Comparison of ENCODE assay signal across 8 mouse cellular contexts in the genomic region with DNA sequence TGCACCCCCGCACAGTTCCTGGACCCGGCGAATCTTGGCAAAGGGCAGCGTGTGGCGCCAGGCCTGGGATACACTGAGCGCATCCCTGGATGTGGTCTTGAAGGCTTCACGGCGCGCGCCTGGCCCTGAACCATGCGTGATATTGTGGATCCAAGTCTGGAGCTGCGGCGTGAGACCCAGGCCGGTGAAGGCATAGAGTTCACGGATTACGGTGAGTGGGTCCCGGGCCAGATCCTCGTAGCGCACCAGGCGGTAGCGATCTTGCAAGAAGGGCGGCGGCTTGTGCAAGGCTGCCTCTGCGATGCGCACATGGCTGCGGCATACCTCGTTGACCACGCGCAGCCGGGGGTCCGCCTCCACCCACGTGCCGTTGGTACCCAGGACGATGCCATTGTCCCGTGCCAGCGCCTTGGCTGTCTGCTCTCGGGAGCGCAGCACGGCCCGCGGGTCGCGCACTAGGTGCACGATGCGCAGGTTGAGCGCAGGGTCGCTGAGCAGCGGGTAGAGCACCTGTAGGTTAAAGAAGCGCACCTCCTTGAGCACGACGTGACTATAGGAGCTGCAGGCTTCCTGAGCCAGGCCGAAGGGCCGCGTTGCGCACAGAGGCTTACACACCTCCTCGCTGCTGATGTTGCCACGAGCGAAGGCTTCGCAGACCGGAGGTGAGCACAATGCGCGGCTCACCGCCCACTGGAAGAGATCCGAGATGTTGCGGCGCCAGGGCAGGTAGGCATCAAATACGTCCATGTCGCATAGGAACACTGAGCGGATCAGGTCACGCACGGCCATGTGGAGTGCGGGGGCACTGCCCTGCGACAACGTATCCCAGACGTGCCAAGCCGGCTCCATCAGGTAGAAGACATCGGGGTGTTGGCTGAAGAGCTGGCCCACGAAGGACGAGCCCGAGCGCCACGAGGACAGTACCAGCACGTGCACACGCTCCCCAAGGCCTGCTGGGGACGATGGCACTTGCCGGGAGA. TPM values are rescaled to one million over a fixed set of nuclear protein-coding genes. Genes with fewer than 3 reads are reported as not detected.
DNase-seq lines count a peak whose midpoint lies in the region; ATAC-seq and TF ChIP-seq lines count a peak whose summit lies in the region.

No protein-coding gene starts in this region.

- no peak overlapping the region for H3K27ac ChIP-seq in lung, embryonic 14.5 days (ENCODE audit: low read depth)
- H3K27ac ChIP-seq in intestine, embryonic 14.5 days (ENCODE audit: low read depth), result no peak overlapping the region
- H3K27ac ChIP-seq in neural tube, embryonic 15.5 days (replicated peaks), result no peak overlapping the region

- H3K4me3 ChIP-seq in lung, embryonic 14.5 days (ENCODE audit: low read depth, low read length), result peak overlapping the region; percentile 28
- peak overlapping the region; percentile 20 for H3K4me3 ChIP-seq in intestine, embryonic 14.5 days (ENCODE audit: low read depth, low read length)
- peak overlapping the region; percentile 36 for H3K4me3 ChIP-seq in neural tube, embryonic 15.5 days (replicated peaks)

- H3K4me2 ChIP-seq in lung, embryonic 14.5 days, result peak overlapping the region; percentile 55
- peak overlapping the region; percentile 43 for H3K4me2 ChIP-seq in intestine, embryonic 14.5 days (ENCODE audit: low read length)
- peak overlapping the region; percentile 68 for H3K4me2 ChIP-seq in neural tube, embryonic 15.5 days

- ATAC-seq in lung, embryonic 14.5 days (ENCODE audit: insufficient read depth), result peak; percentile 28
- peak; percentile 38 for ATAC-seq in intestine, embryonic 14.5 days (replicated peaks; ENCODE audit: low FRiP score, low TSS enrichment, low read depth)
- peak; percentile 55; the same call in 1 of the 2 replicates for ATAC-seq in neural tube, embryonic 15.5 days (ENCODE audit: low FRiP score)

- TF ChIP-seq CTCF in lung, embryonic 14.5 days (IDR thresholded peaks at IDR 0.05; ENCODE audit: low read depth), result no peak

- no peaks in the 10 kb centered on the region for H3K36me3 ChIP-seq in lung, embryonic 14.5 days (ENCODE audit: insufficient read depth)
- H3K36me3 ChIP-seq in intestine, embryonic 14.5 days (ENCODE audit: control insufficient read depth, insufficient read depth, low read length), result no peaks in the 10 kb centered on the region
- H3K36me3 ChIP-seq in neural tube, embryonic 15.5 days, result no peaks in the 10 kb centered on the region

- peak overlapping the region; percentile 23 for H3K9ac ChIP-seq in lung, embryonic 14.5 days
- H3K9ac ChIP-seq in intestine, embryonic 14.5 days (ENCODE audit: low read length), result no peak overlapping the region
- H3K9ac ChIP-seq in neural tube, embryonic 15.5 days (replicated peaks), result peak overlapping the region; percentile 24; the same call in 1 of the 2 replicates

- no peaks in the 10 kb centered on the region for H3K9me3 ChIP-seq in lung, embryonic 14.5 days (ENCODE audit: low read depth, low read length)
- H3K9me3 ChIP-seq in intestine, embryonic 14.5 days (ENCODE audit: control insufficient read depth, low read length), result no peaks in the 10 kb centered on the region
- no peaks in the 10 kb centered on the region for H3K9me3 ChIP-seq in neural tube, embryonic 15.5 days (replicated peaks)

- WGBS in lung, embryonic 14.5 days, result 13% methylated on average over 86 of the region's 86 CpGs
- WGBS in intestine, embryonic 14.5 days, result 12% methylated on average over 86 of the region's 86 CpGs
- WGBS in neural tube, embryonic 15.5 days, result 11% methylated on average over 86 of the region's 86 CpGs

- DNase-seq in lung, embryonic 14.5 days, result peak; percentile 19
- DNase-seq in lung, postnatal 14 days, result no peak
- DNase-seq in cerebellum, postnatal 4 days (ENCODE audit: low spot score in 2 of 2), result peak; percentile 22 to 27
- DNase-seq in intestine, embryonic 14.5 days (ENCODE audit: low spot score), result peak; percentile 61
- DNase-seq in thymus, postnatal 14 days, result no peak
- no peak for DNase-seq in left cerebral cortex, adult 18-20 months (ENCODE audit: low spot score in 2 of 2)
- DNase-seq in Muller cell, postnatal 12 days (ENCODE audit: inconsistent ontology term), result no peak

- H3K27me3 ChIP-seq in lung, embryonic 14.5 days (ENCODE audit: insufficient read depth, low read length), result peaks cover 28% of the 10 kb centered on the region
- H3K27me3 ChIP-seq in intestine, embryonic 14.5 days (replicated peaks; ENCODE audit: control insufficient read depth, insufficient read depth, low read length), result peaks cover 29% of the 10 kb centered on the region
- peaks cover 42% of the 10 kb centered on the region for H3K27me3 ChIP-seq in neural tube, embryonic 15.5 days (replicated peaks)

- H3K4me1 ChIP-seq in lung, embryonic 14.5 days (ENCODE audit: insufficient read depth), result peaks cover 23% of the 10 kb centered on the region
- peaks cover 7% of the 10 kb centered on the region for H3K4me1 ChIP-seq in intestine, embryonic 14.5 days (replicated peaks; ENCODE audit: control insufficient read depth, insufficient read depth, low read length)
- peaks cover 14% of the 10 kb centered on the region for H3K4me1 ChIP-seq in neural tube, embryonic 15.5 days

RNA-seq across cellular contexts. Expression of gene Tmem170, which starts 13.7 kb away (rescaled TPM):
- 7.0 and 7.3 TPM in 2 replicates for polyA plus RNA-seq in lung, embryonic 14.5 days (2014; fragmentation: Nextera tagmentation; extraction: Ambion mirVana)
- 9.0 and 9.4 TPM in 2 replicates for polyA plus RNA-seq in intestine, embryonic 14.5 days (2014; fragmentation: Nextera tagmentation; extraction: Ambion mirVana)
- 3.9 and 4.8 TPM in 2 replicates for polyA plus RNA-seq in neural tube, embryonic 15.5 days (2015; fragmentation: Nextera tagmentation; extraction: Ambion mirVana)
- total RNA-seq in left cerebral cortex, adult 18-20 months (2021), result 1 to 10 TPM; 4.1 to 4.2 TPM

RNA-seq across cellular contexts. Expression of gene Chst5, which starts 20.0 kb away (rescaled TPM):
- polyA plus RNA-seq in lung, embryonic 14.5 days (2014; fragmentation: Nextera tagmentation; extraction: Ambion mirVana), result 5.3 and 6.6 TPM in 2 replicates
- polyA plus RNA-seq in intestine, embryonic 14.5 days (2014; fragmentation: Nextera tagmentation; extraction: Ambion mirVana), result 2.1 and 2.6 TPM in 2 replicates
- polyA plus RNA-seq in neural tube, embryonic 15.5 days (2015; fragmentation: Nextera tagmentation; extraction: Ambion mirVana), result 3.4 and 3.5 TPM in 2 replicates
- total RNA-seq in left cerebral cortex, adult 18-20 months (2021), result under 1 TPM; 0.40 to 0.53 TPM

RNA-seq across cellular contexts. Expression of gene Cfdp1, which starts 36.1 kb away (rescaled TPM):
- polyA plus RNA-seq in lung, embryonic 14.5 days (2014; fragmentation: Nextera tagmentation; extraction: Ambion mirVana), result 195 and 200 TPM in 2 replicates
- polyA plus RNA-seq in intestine, embryonic 14.5 days (2014; fragmentation: Nextera tagmentation; extraction: Ambion mirVana), result 166 and 198 TPM in 2 replicates
- polyA plus RNA-seq in neural tube, embryonic 15.5 days (2015; fragmentation: Nextera tagmentation; extraction: Ambion mirVana), result 194 and 201 TPM in 2 replicates
- total RNA-seq in left cerebral cortex, adult 18-20 months (2021), result 10 to 100 TPM; 80.1 to 85.3 TPM

RNA-seq across cellular contexts. Expression of gene Tmem231, which starts 43.5 kb away (rescaled TPM):
- polyA plus RNA-seq in lung, embryonic 14.5 days (2014; fragmentation: Nextera tagmentation; extraction: Ambion mirVana), result 18.7 and 18.9 TPM in 2 replicates
- polyA plus RNA-seq in intestine, embryonic 14.5 days (2014; fragmentation: Nextera tagmentation; extraction: Ambion mirVana), result 12.8 and 13.8 TPM in 2 replicates
- polyA plus RNA-seq in neural tube, embryonic 15.5 days (2015; fragmentation: Nextera tagmentation; extraction: Ambion mirVana), result 15.9 and 17.3 TPM in 2 replicates
- total RNA-seq in left cerebral cortex, adult 18-20 months (2021), result 10 to 100 TPM; 12.0 to 12.7 TPM

RNA-seq across cellular contexts. Expression of gene Gabarapl2, which starts 50.3 kb away (rescaled TPM):
- 147 and 163 TPM in 2 replicates for polyA plus RNA-seq in lung, embryonic 14.5 days (2014; fragmentation: Nextera tagmentation; extraction: Ambion mirVana)
- 182 and 191 TPM in 2 replicates for polyA plus RNA-seq in intestine, embryonic 14.5 days (2014; fragmentation: Nextera tagmentation; extraction: Ambion mirVana)
- polyA plus RNA-seq in neural tube, embryonic 15.5 days (2015; fragmentation: Nextera tagmentation; extraction: Ambion mirVana), result 403 and 479 TPM in 2 replicates
- 100 to 1,000 TPM; 221 to 236 TPM for total RNA-seq in left cerebral cortex, adult 18-20 months (2021)

Comparison
In these comparisons a context has a peak if more than half of its experiments do, and no peak if none do; other contexts are left out.
1. DNase-seq: peak in lung, embryonic 14.5 days (single experiment), cerebellum, postnatal 4 days (2 of 2) and intestine, embryonic 14.5 days (single experiment); none in lung, postnatal 14 days (single experiment), thymus, postnatal 14 days (single experiment), left cerebral cortex, adult 18-20 months (0 of 2) and Muller cell, postnatal 12 days (single experiment).
2. Peak in every context shown above with its lines, with median percentiles within 50 percentile points of each other: ATAC-seq, H3K4me2 ChIP-seq and H3K4me3 ChIP-seq.